Mouse (Mus musculus) olfactory bulb, adult 2 months (tissue): Measurements from ENCODE around the gene Opcml.

ENCODE experiments used
- CTCF ChIP-seq: fragments of 200-500 bp; IDR thresholded peaks from 2 replicates; pipeline ENCODE4 v1.5.1; 2012; ENCODE audit warnings: low read depth, mild to moderate bottlenecking, low read length, moderate library complexity; ENCODE audit not compliant: insufficient read depth
- POLR2A ChIP-seq: fragments of 200-500 bp; IDR thresholded peaks from 2 replicates; pipeline ENCODE4 v1.6.1; 2012; ENCODE audit warnings: mild to moderate bottlenecking, low read depth, low read length, moderate library complexity; ENCODE audit not compliant: insufficient read depth

DNA sequence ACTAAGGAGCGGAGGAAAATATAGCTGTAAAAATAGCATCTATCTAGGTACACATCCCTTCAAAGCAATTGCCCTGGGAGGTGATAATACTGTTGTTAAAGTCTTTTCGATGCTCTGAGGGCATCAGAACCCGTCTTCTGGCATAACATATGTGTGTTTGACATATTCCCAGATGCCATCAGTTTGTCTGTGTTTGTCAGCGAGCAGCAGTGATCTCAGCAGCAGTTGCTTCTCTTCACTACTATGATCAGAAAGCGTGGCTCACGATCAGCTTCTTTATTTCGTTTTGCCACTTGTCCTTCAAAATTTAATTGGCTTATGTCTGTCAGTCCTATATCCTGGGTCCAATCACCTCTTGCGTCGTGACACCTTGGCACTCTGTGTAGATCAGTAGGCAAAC lies 447.9 kb downstream of the Opcml start:
- TF ChIP-seq CTCF: no peak
- no peak for TF ChIP-seq POLR2A
